Mouse (Mus musculus) liver, postnatal 0 days (tissue): ENCODE data around the gene Rac2.

Source experiments
- CTCF ChIP-seq: sonication (generic); IDR thresholded peaks from 2 replicates; pipeline ENCODE4 v1.5.1; 2016; ENCODE audit warnings: antibody characterized with exemption, low read depth
- EP300 ChIP-seq: IDR thresholded peaks from 2 replicates; pipeline ENCODE4 v1.6.1; 2016; ENCODE audit warnings: antibody characterized with exemption, low read depth, mild to moderate bottlenecking

DNA sequence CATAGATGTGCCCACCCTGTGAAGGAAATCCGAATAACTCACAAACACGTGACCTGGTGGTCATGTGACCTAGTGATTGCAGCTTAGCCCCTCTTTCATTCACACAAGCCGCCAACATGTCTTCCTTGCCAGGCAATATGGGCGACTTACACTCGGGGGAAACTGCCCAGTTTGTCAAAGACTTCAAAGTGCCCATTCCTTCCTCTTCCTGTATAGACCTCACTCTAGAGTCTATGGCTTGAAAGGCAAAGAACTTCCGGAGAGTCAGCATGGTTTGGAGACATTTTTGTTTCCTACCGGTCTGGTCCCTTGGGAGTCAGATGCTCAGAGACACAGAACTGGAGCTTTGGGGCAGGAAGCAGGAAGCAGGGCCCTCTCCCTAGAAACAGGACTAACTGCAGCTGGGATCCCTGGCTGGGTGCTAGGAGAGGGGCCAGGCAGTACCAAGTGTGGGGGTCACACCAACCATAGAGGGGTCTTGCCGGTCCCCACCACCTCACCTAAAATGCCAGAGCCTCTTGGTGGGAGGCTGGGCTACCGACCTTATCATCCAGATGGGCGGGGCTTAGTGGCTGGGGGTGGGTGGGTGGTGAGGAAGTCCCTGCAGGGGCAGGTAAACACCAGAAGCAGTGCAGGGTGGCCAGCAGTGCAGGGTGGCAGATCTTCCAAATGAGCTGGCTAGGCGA lies 43.7 kb downstream of the Rac2 start:
- TF ChIP-seq CTCF (no peak), EP300 (no peak)
